Mouse (Mus musculus) bone marrow macrophage, adult 2 months (primary cell): ENCODE data around the gene Cd38.

ENCODE experiments used
- CTCF ChIP-seq: IDR thresholded peaks from 2 replicates; pipeline ENCODE4 v1.5.1; 2012; ENCODE audit warnings: low read depth, mild to moderate bottlenecking, low read length, moderate library complexity
- POLR2A ChIP-seq: IDR thresholded peaks from 2 replicates; pipeline ENCODE4 v1.6.1; 2012; ENCODE audit warnings: mild to moderate bottlenecking, low read depth, low read length, borderline replicate concordance

DNA sequence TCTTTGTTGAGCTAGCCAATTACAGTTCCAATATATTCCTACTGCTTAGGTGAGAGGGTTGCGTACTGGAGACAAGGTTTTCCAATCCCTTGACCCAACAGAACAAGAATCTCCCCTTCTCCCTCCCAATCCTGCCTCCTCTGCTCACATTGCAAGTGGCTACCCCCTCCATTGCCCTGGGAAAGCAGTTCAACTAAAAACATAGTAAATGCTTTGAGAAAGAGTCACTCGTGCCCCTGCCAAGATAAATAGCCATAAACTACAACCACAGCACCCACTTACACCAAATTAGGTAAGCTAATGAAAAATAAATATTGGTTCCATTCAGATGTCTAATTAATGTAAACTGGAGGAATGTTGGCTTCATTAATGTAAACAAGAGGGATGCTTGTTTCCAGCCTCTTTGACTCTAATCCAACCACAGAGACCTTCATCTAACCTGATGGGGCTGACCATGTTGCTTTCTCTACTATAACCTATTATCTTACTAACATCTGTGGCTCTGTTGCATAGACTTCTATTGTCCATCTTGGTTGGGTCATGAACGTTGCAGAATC lies 91.6 kb downstream of the Cd38 start:
- TF ChIP-seq POLR2A, result no peak
- no peak for TF ChIP-seq CTCF
